Mouse (Mus musculus): Measurements from ENCODE around the gene L3mbtl3.

L3mbtl3 gene

GRCm38 (mm10) chr10:26375790-26376545, at the start of gene L3mbtl3:
TSS of gene L3mbtl3 (minus strand) at chr10:26375971.
- peak; percentile 71 for DNase-seq (ENCODE audit: low spot score)

- no peak for DNase-seq (ENCODE audit: low spot score)
Observed at GRCm38 (mm10) chr10:26421168-26421567, 45.4 kb upstream of the L3mbtl3 start.

GRCm38 (mm10) chr10:26388656-26389055, 12.9 kb upstream of the L3mbtl3 start:
- no peak for DNase-seq (ENCODE audit: low spot score)

- DNase-seq (ENCODE audit: low spot score): no peak
Observed at GRCm38 (mm10) chr10:26377332-26377602, 1.5 kb upstream of the L3mbtl3 start.

- no peak for DNase-seq (ENCODE audit: low spot score)
Observed at GRCm38 (mm10) chr10:26376546-26377331, 968 bp upstream of the L3mbtl3 start.

- peak; percentile 5 for DNase-seq (ENCODE audit: low spot score)
Observed at GRCm38 (mm10) chr10:26375351-26375751, 420 bp downstream of the L3mbtl3 start.

- DNase-seq (ENCODE audit: low spot score): peak; percentile 48
Observed at GRCm38 (mm10) chr10:26374436-26375311, 1.1 kb downstream of the L3mbtl3 start.

GRCm38 (mm10) chr10:26373951-26374435, 1.8 kb downstream of the L3mbtl3 start:
- peak; percentile 42 for DNase-seq (ENCODE audit: low spot score)

- peak; percentile 73 for DNase-seq (ENCODE audit: low spot score)
Observed at GRCm38 (mm10) chr10:26372940-26373931, 2.5 kb downstream of the L3mbtl3 start.

- DNase-seq (ENCODE audit: low spot score): peak; percentile 4
Observed at GRCm38 (mm10) chr10:26371416-26371815, 4.4 kb downstream of the L3mbtl3 start.

GRCm38 (mm10) chr10:26364942-26365341, 10.8 kb downstream of the L3mbtl3 start:
- DNase-seq (ENCODE audit: low spot score): no peak

GRCm38 (mm10) chr10:26364326-26364856, 11.4 kb downstream of the L3mbtl3 start:
- DNase-seq (ENCODE audit: low spot score): no peak

GRCm38 (mm10) chr10:26363605-26364004, 12.2 kb downstream of the L3mbtl3 start:
- DNase-seq (ENCODE audit: low spot score): no peak

GRCm38 (mm10) chr10:26358798-26359197, 17.0 kb downstream of the L3mbtl3 start:
- no peak for DNase-seq (ENCODE audit: low spot score)

- no peak for DNase-seq (ENCODE audit: low spot score)
Observed at GRCm38 (mm10) chr10:26358231-26358630, 17.5 kb downstream of the L3mbtl3 start.

- no peak for DNase-seq (ENCODE audit: low spot score)
Observed at GRCm38 (mm10) chr10:26353781-26354180, 22.0 kb downstream of the L3mbtl3 start.

GRCm38 (mm10) chr10:26351129-26351738, 24.5 kb downstream of the L3mbtl3 start:
- DNase-seq (ENCODE audit: low spot score): no peak

- DNase-seq (ENCODE audit: low spot score): no peak
Observed at GRCm38 (mm10) chr10:26350153-26350552, 25.6 kb downstream of the L3mbtl3 start.

GRCm38 (mm10) chr10:26347614-26348013, 28.2 kb downstream of the L3mbtl3 start:
- DNase-seq (ENCODE audit: low spot score): no peak

GRCm38 (mm10) chr10:26345879-26346278, 29.9 kb downstream of the L3mbtl3 start:
- DNase-seq (ENCODE audit: low spot score): no peak
